Mouse (Mus musculus) liver, postnatal 0 days (tissue): Measurements from ENCODE around the gene Otud4.

Experiments
- CTCF ChIP-seq: sonication (generic); IDR thresholded peaks from 2 replicates; pipeline ENCODE4 v1.5.1; 2016; ENCODE audit warnings: antibody characterized with exemption, low read depth
- EP300 ChIP-seq: IDR thresholded peaks from 2 replicates; pipeline ENCODE4 v1.6.1; 2016; ENCODE audit warnings: antibody characterized with exemption, low read depth, mild to moderate bottlenecking

- TF ChIP-seq CTCF (no peak), EP300 (no peak)
Observed at GRCm38 (mm10) chr8:79724589-79724988, 85.2 kb downstream of the Otud4 start.
